Mouse (Mus musculus): Measurements from ENCODE around the gene Clic6. TPM values are rescaled to one million over a fixed set of nuclear protein-coding genes. Genes with fewer than 3 reads are reported as not detected.

The Clic6 gene
- polyA plus RNA-seq, 1 experiment from 2014 or later = 1.4 TPM

DNA sequence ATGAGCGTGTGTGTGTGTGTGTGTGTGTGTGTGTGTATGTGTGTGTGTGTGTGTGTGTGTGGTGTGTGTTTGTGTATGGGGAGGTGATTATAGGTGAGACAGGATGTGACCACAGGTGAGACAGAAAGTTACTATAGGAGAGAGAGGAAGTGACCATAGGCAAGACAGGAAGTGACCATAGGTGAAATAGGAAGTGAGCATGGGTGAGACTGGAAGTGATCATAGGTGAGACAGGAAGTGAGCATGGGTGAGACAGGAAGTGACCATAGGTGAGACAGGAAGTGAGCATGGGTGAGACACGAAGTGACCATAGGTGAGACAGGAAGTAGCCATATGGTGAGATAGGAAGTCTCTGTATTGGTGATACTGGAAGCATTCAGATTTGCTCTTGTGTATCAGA lies 49.7 kb downstream of the Clic6 start:
- no peak for ATAC-seq (ENCODE audit: insufficient number of reproducible peaks, low FRiP score, low TSS enrichment, low read depth)

GRCm38 (mm10) chr16:92538356-92538755 lies 52.8 kb downstream of the Clic6 start:
- WGBS = 84% methylated on average over 6 of the region's 6 CpGs
- H3K27ac ChIP-seq = no peak overlapping the region
- H3K9me3 ChIP-seq = no peaks in the 10 kb centered on the region
- no peaks in the 10 kb centered on the region for H3K36me3 ChIP-seq
- no peak overlapping the region for H3K9ac ChIP-seq
- H3K4me2 ChIP-seq = no peak overlapping the region
- ATAC-seq (ENCODE audit: insufficient number of reproducible peaks, low FRiP score, low TSS enrichment, low read depth) = no peak
- 0 out of 2 replicates have a peak, but pooled peaks cover 2% of the 10 kb centered on the region for H3K4me1 ChIP-seq
- no peaks in the 10 kb centered on the region for H3K27me3 ChIP-seq
- no peak overlapping the region for H3K4me3 ChIP-seq

More for the DNA sequence above, 49.7 kb downstream of the Clic6 start:
- Histone ChIP-seq H3K4me3 (no peak overlapping the region), H3K9me3 (0 out of 2 replicates have a peak, but pooled peaks cover 4% of the 10 kb centered on the region), H3K9ac (no peak overlapping the region), H3K27ac (no peak overlapping the region), H3K27me3 (no peaks in the 10 kb centered on the region), H3K4me2 (no peak overlapping the region), H3K36me3 (no peaks in the 10 kb centered on the region), H3K4me1 (no peaks in the 10 kb centered on the region)
- 94% methylated on average over 2 of the region's 2 CpGs for WGBS

GRCm38 (mm10) chr16:92544264-92544663 lies 58.7 kb downstream of the Clic6 start:
- H3K4me3 ChIP-seq = no peak overlapping the region
- H3K9ac ChIP-seq = no peak overlapping the region
- no peak overlapping the region for H3K27ac ChIP-seq
- H3K9me3 ChIP-seq = no peaks in the 10 kb centered on the region
- no peaks in the 10 kb centered on the region for H3K27me3 ChIP-seq
- H3K4me1 ChIP-seq = 0 out of 2 replicates have a peak, but pooled peaks cover 2% of the 10 kb centered on the region
- no peaks in the 10 kb centered on the region for H3K36me3 ChIP-seq
- ATAC-seq (ENCODE audit: insufficient number of reproducible peaks, low FRiP score, low TSS enrichment, low read depth) = no peak
- 70% methylated on average over 1 of the region's 1 CpGs for WGBS
- no peak overlapping the region for H3K4me2 ChIP-seq

DNA sequence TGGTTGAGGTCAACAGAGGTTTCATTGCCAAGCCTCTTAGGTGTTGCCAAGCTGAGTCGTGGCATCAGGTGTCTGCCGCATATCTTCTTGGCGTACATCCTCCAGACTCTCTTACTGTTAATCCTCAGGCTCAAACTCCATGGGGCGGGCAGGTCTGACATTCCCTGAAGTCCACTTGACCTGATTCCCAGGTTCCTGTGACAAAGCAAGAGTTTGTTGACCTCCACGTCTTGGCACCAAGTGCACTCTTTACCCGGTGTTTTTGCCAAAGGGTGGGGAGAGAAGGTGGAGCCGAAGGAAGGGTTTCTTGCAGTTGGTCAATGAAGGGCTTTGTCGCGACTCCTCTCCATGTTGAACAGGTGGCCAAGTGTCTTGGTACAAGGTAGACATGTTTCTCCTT lies 63.1 kb downstream of the Clic6 start:
- ATAC-seq (ENCODE audit: insufficient number of reproducible peaks, low FRiP score, low TSS enrichment, low read depth) = no peak
- H3K9me3 ChIP-seq = no peaks in the 10 kb centered on the region
- no peak overlapping the region for H3K27ac ChIP-seq
- H3K27me3 ChIP-seq = no peaks in the 10 kb centered on the region
- no peak overlapping the region for H3K4me3 ChIP-seq
- no peaks in the 10 kb centered on the region for H3K36me3 ChIP-seq
- WGBS = 95% methylated on average over 9 of the region's 9 CpGs
- H3K4me1 ChIP-seq = peaks cover 6% of the 10 kb centered on the region; the same call in 1 of the 2 replicates
- no peak overlapping the region for H3K4me2 ChIP-seq
- H3K9ac ChIP-seq = no peak overlapping the region

DNA sequence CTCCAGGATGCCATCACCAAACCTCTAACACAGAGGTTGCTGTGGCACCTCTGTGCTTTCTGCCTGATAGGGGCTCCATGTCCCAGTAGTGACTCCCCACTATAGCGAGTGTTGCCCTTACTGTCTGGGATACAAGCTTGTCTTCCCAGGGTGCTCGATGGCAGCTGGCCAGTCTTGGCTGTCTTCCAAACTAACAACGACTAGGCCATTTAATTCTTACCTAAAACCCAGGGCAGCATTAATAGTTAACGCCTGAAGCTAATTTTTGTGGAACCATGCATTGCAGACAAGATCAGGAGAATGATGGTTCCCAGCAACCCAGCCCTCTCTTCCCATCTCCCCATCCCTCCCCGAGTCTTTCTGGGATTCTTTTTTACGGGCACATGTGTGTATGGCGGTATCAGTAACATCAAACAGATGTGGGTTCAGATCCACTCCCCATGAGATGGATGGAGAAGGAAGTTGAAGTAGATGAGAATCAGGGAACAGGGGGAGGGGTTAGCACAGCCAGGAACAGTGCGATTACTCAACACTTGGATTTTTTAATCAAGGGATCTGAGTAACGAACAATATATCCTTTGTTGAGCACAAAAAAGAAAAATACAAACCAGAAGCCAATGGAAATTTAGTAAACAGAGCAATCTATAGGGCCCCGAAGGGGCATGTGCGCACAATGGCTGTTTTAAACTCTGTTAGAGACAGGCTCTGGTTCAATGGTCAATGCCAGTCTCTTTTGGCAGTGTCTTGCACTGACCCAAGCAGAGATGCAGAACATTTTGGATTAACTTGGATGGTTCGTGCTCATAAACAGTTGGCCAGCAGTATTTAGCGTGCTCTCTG lies 66.0 kb downstream of the Clic6 start:
- Histone ChIP-seq H3K27ac (no peak overlapping the region), H3K4me2 (no peak overlapping the region), H3K36me3 (no peaks in the 10 kb centered on the region), H3K9ac (no peak overlapping the region), H3K9me3 (no peaks in the 10 kb centered on the region), H3K4me1 (peaks cover 6% of the 10 kb centered on the region; the same call in 1 of the 2 replicates), H3K27me3 (peaks cover 6% of the 10 kb centered on the region; the same call in 1 of the 2 replicates), H3K4me3 (no peak overlapping the region)
- WGBS = 49% methylated on average over 13 of the region's 13 CpGs
- no peak for ATAC-seq (ENCODE audit: insufficient number of reproducible peaks, low FRiP score, low TSS enrichment, low read depth)

DNA sequence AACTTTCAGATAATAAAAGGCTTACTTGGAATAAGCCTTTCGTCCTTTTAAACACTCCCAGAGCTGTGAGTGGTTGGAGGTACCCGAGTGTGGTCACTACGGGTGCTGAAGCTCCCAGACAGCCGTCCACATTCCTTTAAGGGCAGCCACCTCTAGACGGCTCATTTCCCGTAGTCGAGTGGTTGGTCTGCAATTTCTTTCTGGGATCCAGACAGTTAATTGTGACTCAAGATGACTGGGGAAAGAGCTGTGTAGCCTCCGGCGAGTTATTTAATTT lies 66.5 kb downstream of the Clic6 start:
- no peak overlapping the region for H3K4me3 ChIP-seq
- peaks cover 6% of the 10 kb centered on the region; the same call in 1 of the 2 replicates for H3K27me3 ChIP-seq
- no peak overlapping the region for H3K4me2 ChIP-seq
- 38% methylated on average over 9 of the region's 9 CpGs for WGBS
- no peak overlapping the region for H3K9ac ChIP-seq
- peaks cover 6% of the 10 kb centered on the region; the same call in 1 of the 2 replicates for H3K4me1 ChIP-seq
- H3K36me3 ChIP-seq = no peaks in the 10 kb centered on the region
- no peak for ATAC-seq (ENCODE audit: insufficient number of reproducible peaks, low FRiP score, low TSS enrichment, low read depth)
- no peaks in the 10 kb centered on the region for H3K9me3 ChIP-seq
- no peak overlapping the region for H3K27ac ChIP-seq

- Histone ChIP-seq H3K4me2 (no peak overlapping the region), H3K4me1 (peaks cover 6% of the 10 kb centered on the region; the same call in 1 of the 2 replicates), H3K27ac (no peak overlapping the region), H3K9ac (no peak overlapping the region), H3K36me3 (no peaks in the 10 kb centered on the region), H3K9me3 (no peaks in the 10 kb centered on the region), H3K4me3 (no peak overlapping the region), H3K27me3 (peaks cover 6% of the 10 kb centered on the region; the same call in 1 of the 2 replicates)
- no peak for ATAC-seq (ENCODE audit: insufficient number of reproducible peaks, low FRiP score, low TSS enrichment, low read depth)
- WGBS = 42% methylated on average over 11 of the region's 11 CpGs
Observed at GRCm38 (mm10) chr16:92552858-92553257, 67.3 kb downstream of the Clic6 start.

GRCm38 (mm10) chr16:92555051-92555450 lies 69.5 kb downstream of the Clic6 start:
- WGBS = 89% methylated on average over 1 of the region's 1 CpGs
- no peak for ATAC-seq (ENCODE audit: insufficient number of reproducible peaks, low FRiP score, low TSS enrichment, low read depth)
- Histone ChIP-seq H3K9ac (no peak overlapping the region), H3K4me3 (no peak overlapping the region), H3K36me3 (no peaks in the 10 kb centered on the region), H3K27me3 (peaks cover 6% of the 10 kb centered on the region; the same call in 1 of the 2 replicates), H3K9me3 (no peaks in the 10 kb centered on the region), H3K4me1 (peaks cover 6% of the 10 kb centered on the region; the same call in 1 of the 2 replicates), H3K27ac (no peak overlapping the region), H3K4me2 (no peak overlapping the region)

DNA sequence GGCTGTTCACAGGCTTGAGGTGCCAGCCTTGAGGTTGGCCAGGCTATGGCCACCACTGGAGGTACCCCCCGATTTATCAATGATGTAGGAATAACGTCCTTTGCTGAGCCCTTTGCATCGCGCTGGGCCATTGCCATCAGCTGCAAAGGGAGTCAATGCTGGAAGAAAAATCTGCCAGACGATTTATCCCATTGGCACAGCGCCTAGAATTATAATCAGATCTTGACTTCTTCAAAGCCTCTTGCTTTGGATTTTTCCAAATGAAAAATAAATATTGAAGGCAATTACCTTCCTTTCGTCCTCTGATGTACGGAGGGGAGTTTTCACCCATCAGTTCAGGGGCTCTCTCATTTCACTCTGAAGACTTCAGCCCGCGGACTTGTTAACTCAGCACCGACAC lies 79.8 kb downstream of the Clic6 start:
- no peak overlapping the region for H3K27ac ChIP-seq
- no peak for ATAC-seq (ENCODE audit: insufficient number of reproducible peaks, low FRiP score, low TSS enrichment, low read depth)
- H3K4me1 ChIP-seq = peaks cover 15% of the 10 kb centered on the region
- 48% methylated on average over 11 of the region's 11 CpGs for WGBS
- peak overlapping the region; percentile 41 for H3K4me2 ChIP-seq
- H3K4me3 ChIP-seq = no peak overlapping the region
- H3K27me3 ChIP-seq = peaks cover 9% of the 10 kb centered on the region
- H3K9me3 ChIP-seq = no peaks in the 10 kb centered on the region
- no peaks in the 10 kb centered on the region for H3K36me3 ChIP-seq
- no peak overlapping the region for H3K9ac ChIP-seq

GRCm38 (mm10) chr16:92565708-92566107 lies 80.2 kb downstream of the Clic6 start:
- no peak overlapping the region for H3K4me3 ChIP-seq
- H3K4me2 ChIP-seq = peak overlapping the region; percentile 41
- ATAC-seq (ENCODE audit: insufficient number of reproducible peaks, low FRiP score, low TSS enrichment, low read depth) = no peak
- 1% methylated on average over 6 of the region's 6 CpGs for WGBS
- H3K4me1 ChIP-seq = peaks cover 15% of the 10 kb centered on the region
- H3K27me3 ChIP-seq = peaks cover 9% of the 10 kb centered on the region
- H3K9ac ChIP-seq = no peak overlapping the region
- no peak overlapping the region for H3K27ac ChIP-seq
- H3K36me3 ChIP-seq = no peaks in the 10 kb centered on the region
- H3K9me3 ChIP-seq = no peaks in the 10 kb centered on the region

- no peaks in the 10 kb centered on the region for H3K36me3 ChIP-seq
- no peak overlapping the region for H3K27ac ChIP-seq
- peaks cover 9% of the 10 kb centered on the region for H3K27me3 ChIP-seq
- no peaks in the 10 kb centered on the region for H3K9me3 ChIP-seq
- no peak for ATAC-seq (ENCODE audit: insufficient number of reproducible peaks, low FRiP score, low TSS enrichment, low read depth)
- H3K9ac ChIP-seq = no peak overlapping the region
- no peak overlapping the region for H3K4me3 ChIP-seq
- H3K4me2 ChIP-seq = no peak overlapping the region
- peaks cover 15% of the 10 kb centered on the region for H3K4me1 ChIP-seq
- WGBS = 14% methylated on average over 5 of the region's 5 CpGs
Observed at GRCm38 (mm10) chr16:92566146-92566545, 80.6 kb downstream of the Clic6 start.

DNA sequence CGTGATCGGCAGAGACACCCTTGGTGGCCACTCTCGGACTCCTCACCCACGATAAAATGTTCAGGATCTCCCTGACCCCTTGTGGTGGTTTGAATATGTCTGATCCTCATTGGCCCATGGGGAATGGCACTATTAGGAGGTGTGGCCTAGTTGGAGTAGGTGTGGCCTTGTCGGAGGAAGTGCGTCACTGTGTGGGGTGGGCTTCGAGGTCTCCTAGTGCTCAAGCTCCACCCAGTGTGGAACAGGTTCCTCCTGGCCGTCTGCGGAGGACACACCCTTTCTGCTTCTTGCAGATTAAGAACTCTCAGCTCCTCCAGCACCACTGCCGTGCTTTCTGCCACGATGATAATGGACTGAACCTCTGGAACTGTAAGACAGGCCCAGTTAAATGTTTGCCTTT lies 85.7 kb downstream of the Clic6 start:
- Histone ChIP-seq H3K4me1 (peaks cover 3% of the 10 kb centered on the region; the same call in 1 of the 2 replicates), H3K4me3 (no peak overlapping the region), H3K27ac (no peak overlapping the region), H3K4me2 (no peak overlapping the region), H3K27me3 (peaks cover under 1% of the 10 kb centered on the region; the same call in 1 of the 2 replicates), H3K36me3 (no peaks in the 10 kb centered on the region), H3K9ac (no peak overlapping the region), H3K9me3 (no peaks in the 10 kb centered on the region)
- 88% methylated on average over 11 of the region's 11 CpGs for WGBS
- no peak for ATAC-seq (ENCODE audit: insufficient number of reproducible peaks, low FRiP score, low TSS enrichment, low read depth)
